Mouse (Mus musculus): ENCODE measurements at regions not wholly inside any gene's neighbourhood (a gene's known extent, or its start where the extent isn't known, plus 50 kb on each side); places are given as distances from the start of the nearest gene placed in this dataset.
"Not testable (repeated sequence)": the region's sequence is repeated elsewhere in the genome, so short reads cannot be mapped to it uniquely, and the experiment has no call there.

DNA sequence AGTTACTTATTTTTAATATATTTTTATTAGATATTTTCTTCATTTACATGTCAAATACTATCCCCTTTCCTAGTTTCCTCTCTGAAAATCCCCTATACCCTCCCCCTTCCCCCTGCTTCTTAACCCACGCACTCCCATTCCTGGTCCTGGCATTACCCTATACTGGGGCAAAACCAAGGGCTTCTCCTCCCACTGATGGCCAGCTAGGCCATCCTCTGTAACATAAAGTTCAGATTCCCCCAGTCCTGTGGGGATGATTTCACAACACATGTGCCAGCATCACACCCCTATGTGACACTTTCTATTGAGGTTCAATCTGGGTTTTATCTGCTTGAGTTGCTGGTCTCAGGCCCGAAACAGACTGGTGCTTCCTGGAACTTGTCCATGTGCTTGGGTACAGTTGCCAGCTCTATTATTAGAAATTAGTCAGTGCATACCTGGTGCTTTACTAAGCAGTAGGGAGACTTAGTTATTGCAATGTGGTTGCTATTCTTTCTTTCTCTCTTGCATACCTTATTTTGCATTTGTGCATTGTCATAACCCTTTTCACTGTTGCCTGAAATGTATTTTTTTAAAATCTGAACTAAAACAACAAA, 295.5 kb downstream of the Grxcr1 start:
- Histone ChIP-seq H3K4me2 (replicated peaks; ENCODE audit: low read depth, low read length) (no peak overlapping the region), H3K27me3 (ENCODE audit: control insufficient read depth, insufficient read depth, low read length) (no peaks in the 10 kb centered on the region), H3K4me3 (ENCODE audit: low read depth, low read length) (no peak overlapping the region), H3K9ac (ENCODE audit: low read depth, low read length) (no peak overlapping the region), H3K4me1 (replicated peaks; ENCODE audit: control insufficient read depth, insufficient read depth, low read length) (no peaks in the 10 kb centered on the region), H3K27ac (ENCODE audit: low read depth, low read length) (no peak overlapping the region), H3K36me3 (ENCODE audit: control insufficient read depth, insufficient read depth, low read length) (no peaks in the 10 kb centered on the region), H3K9me3 (ENCODE audit: control insufficient read depth, low read length) (no peaks in the 10 kb centered on the region)
- 94% methylated on average over 2 of the region's 2 CpGs for WGBS
- DNase-seq (ENCODE audit: low spot score) (no peak), ATAC-seq (ENCODE audit: low FRiP score) (no peak)

DNA sequence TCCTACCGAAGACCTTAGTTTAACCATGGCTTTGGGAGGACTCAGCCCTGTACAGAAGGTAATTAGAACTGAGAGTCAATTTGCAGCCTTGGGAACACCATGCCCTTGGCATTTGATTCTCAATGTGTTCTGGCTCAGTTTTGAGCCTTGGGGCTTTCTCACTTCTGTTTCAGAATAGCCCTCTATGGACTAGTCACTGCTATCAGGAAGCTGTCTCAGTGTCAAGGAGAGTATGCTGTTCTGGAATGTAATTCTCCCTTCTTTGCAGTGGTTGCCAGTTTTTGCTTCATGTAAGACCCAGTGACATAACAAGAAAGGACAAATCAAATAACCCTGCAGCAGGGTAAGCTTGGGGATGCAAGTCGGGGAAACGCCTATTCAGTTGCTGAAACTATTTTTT, 297.7 kb downstream of the Grxcr1 start:
- no peak overlapping the region for H3K4me2 ChIP-seq (replicated peaks; ENCODE audit: low read depth, low read length)
- no peak for DNase-seq (ENCODE audit: low spot score)
- H3K4me1 ChIP-seq (replicated peaks; ENCODE audit: control insufficient read depth, insufficient read depth, low read length) = no peaks in the 10 kb centered on the region
- no peaks in the 10 kb centered on the region for H3K9me3 ChIP-seq (ENCODE audit: control insufficient read depth, low read length)
- no peak overlapping the region for H3K27ac ChIP-seq (ENCODE audit: low read depth, low read length)
- no peak overlapping the region for H3K9ac ChIP-seq (ENCODE audit: low read depth, low read length)
- H3K36me3 ChIP-seq (ENCODE audit: control insufficient read depth, insufficient read depth, low read length) = no peaks in the 10 kb centered on the region
- H3K4me3 ChIP-seq (ENCODE audit: low read depth, low read length) = no peak overlapping the region
- ATAC-seq (ENCODE audit: low FRiP score) = no peak
- 87% methylated on average over 3 of the region's 3 CpGs for WGBS
- no peaks in the 10 kb centered on the region for H3K27me3 ChIP-seq (ENCODE audit: control insufficient read depth, insufficient read depth, low read length)

DNA sequence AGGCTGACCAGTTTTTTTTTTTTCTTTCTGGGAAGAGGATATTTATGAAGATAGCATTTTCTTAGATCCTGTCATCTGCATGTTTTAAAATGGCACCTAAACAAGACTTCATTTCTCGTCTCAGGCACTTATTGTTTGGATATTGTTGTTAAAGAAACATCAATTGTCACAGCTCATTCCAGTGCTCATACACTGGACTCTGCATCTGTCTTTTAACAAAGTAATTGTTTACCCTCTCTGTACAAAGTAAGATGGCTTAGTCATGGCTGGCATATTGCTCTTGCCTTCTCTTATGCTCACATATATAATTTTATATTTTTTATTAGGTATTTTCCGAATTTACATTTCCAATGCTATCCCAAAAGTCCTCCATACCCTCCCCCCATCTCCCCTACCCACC, 298.2 kb downstream of the Grxcr1 start:
- ATAC-seq (ENCODE audit: low FRiP score) (no peak), DNase-seq (ENCODE audit: low spot score) (no peak)
- Histone ChIP-seq H3K4me2 (replicated peaks; ENCODE audit: low read depth, low read length) (no peak overlapping the region), H3K4me3 (ENCODE audit: low read depth, low read length) (no peak overlapping the region), H3K9ac (ENCODE audit: low read depth, low read length) (no peak overlapping the region), H3K27me3 (ENCODE audit: control insufficient read depth, insufficient read depth, low read length) (no peaks in the 10 kb centered on the region), H3K27ac (ENCODE audit: low read depth, low read length) (no peak overlapping the region), H3K4me1 (replicated peaks; ENCODE audit: control insufficient read depth, insufficient read depth, low read length) (no peaks in the 10 kb centered on the region), H3K36me3 (ENCODE audit: control insufficient read depth, insufficient read depth, low read length) (no peaks in the 10 kb centered on the region), H3K9me3 (ENCODE audit: control insufficient read depth, low read length) (no peaks in the 10 kb centered on the region)
- WGBS = 74% methylated on average over 2 of the region's 2 CpGs

DNA sequence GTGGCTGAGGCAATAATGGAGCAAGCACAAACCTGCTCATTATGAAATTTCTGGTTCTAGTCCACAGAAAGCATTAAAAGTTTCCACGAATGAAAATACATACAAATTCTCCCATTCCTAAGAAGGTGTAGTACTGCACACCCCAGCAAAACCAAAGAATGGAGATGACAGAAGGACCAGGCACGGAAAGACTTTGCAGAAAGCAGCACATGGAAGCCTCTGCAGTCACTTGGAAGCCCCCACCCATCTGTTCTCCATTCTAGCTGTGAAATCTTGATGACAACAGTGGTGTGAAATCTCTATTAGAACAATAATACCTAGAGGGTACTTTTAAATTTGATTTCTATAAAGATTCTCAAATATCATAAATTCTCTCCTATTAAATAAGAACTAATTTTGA, 319.3 kb downstream of the Grxcr1 start:
- Histone ChIP-seq H3K9ac (ENCODE audit: low read depth, low read length) (no peak overlapping the region), H3K36me3 (ENCODE audit: control insufficient read depth, insufficient read depth, low read length) (no peaks in the 10 kb centered on the region), H3K9me3 (ENCODE audit: control insufficient read depth, low read length) (no peaks in the 10 kb centered on the region), H3K27me3 (ENCODE audit: control insufficient read depth, insufficient read depth, low read length) (no peaks in the 10 kb centered on the region), H3K4me3 (ENCODE audit: low read depth, low read length) (no peak overlapping the region), H3K4me1 (replicated peaks; ENCODE audit: control insufficient read depth, insufficient read depth, low read length) (no peaks in the 10 kb centered on the region), H3K4me2 (replicated peaks; ENCODE audit: low read depth, low read length) (no peak overlapping the region), H3K27ac (ENCODE audit: low read depth, low read length) (no peak overlapping the region)
- 67% methylated on average over 2 of the region's 2 CpGs for WGBS
- ATAC-seq (ENCODE audit: low FRiP score) (no peak), DNase-seq (ENCODE audit: low spot score) (no peak)

DNA sequence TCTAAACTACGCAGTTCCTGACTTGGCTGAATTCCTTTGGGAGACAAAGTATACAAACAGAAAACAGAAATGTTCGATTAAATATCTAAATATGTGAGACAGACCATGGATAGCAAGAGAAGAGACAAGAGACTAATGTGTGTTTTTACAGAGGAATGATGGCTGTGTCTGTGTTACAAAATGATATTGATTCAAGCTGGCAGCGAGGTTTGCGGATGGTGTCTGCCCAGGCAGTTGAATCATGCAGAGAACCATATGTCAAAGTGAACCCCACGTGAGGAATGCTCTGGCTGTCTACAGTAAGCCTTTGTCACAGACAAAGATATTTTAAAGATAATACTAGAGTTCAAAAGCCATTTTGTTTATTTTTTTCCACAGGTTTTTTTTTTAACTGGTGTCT, 320.2 kb downstream of the Grxcr1 start:
- 59% methylated on average over 5 of the region's 5 CpGs for WGBS
- Histone ChIP-seq H3K36me3 (ENCODE audit: control insufficient read depth, insufficient read depth, low read length) (no peaks in the 10 kb centered on the region), H3K4me2 (replicated peaks; ENCODE audit: low read depth, low read length) (no peak overlapping the region), H3K27ac (ENCODE audit: low read depth, low read length) (no peak overlapping the region), H3K27me3 (ENCODE audit: control insufficient read depth, insufficient read depth, low read length) (no peaks in the 10 kb centered on the region), H3K4me1 (replicated peaks; ENCODE audit: control insufficient read depth, insufficient read depth, low read length) (no peaks in the 10 kb centered on the region), H3K9ac (ENCODE audit: low read depth, low read length) (no peak overlapping the region), H3K4me3 (ENCODE audit: low read depth, low read length) (no peak overlapping the region), H3K9me3 (ENCODE audit: control insufficient read depth, low read length) (no peaks in the 10 kb centered on the region)
- DNase-seq (ENCODE audit: low spot score) = no peak
- ATAC-seq (ENCODE audit: low FRiP score) = no peak

DNA sequence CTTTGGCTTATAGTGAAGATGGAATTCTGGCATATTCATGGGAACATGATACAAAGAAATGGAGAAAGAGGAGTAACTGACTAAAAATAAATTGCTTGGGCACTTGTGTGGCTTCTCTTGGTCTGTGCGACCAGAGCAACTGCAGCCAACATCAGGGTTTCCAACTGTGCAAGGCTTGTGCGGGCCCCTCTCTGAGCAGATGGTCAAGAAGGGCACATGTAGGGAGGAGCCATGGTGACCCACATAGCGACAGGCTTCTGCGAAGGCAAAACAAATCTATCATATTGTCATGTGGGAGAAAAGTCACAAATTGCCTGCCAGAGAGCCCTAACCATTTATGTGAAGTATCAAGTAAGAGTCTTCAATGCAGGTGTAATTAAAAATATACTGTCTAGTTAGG, 321.6 kb downstream of the Grxcr1 start:
- no peaks in the 10 kb centered on the region for H3K27me3 ChIP-seq (ENCODE audit: control insufficient read depth, insufficient read depth, low read length)
- H3K4me3 ChIP-seq (ENCODE audit: low read depth, low read length) = no peak overlapping the region
- no peak overlapping the region for H3K27ac ChIP-seq (ENCODE audit: low read depth, low read length)
- H3K9me3 ChIP-seq (ENCODE audit: control insufficient read depth, low read length) = no peaks in the 10 kb centered on the region
- 57% methylated on average over 4 of the region's 4 CpGs for WGBS
- DNase-seq (ENCODE audit: low spot score) (no peak), ATAC-seq (ENCODE audit: low FRiP score) (peak; percentile 30; the same call in 1 of the 2 replicates)
- no peak overlapping the region for H3K9ac ChIP-seq (ENCODE audit: low read depth, low read length)
- H3K4me1 ChIP-seq (replicated peaks; ENCODE audit: control insufficient read depth, insufficient read depth, low read length) = no peaks in the 10 kb centered on the region
- H3K4me2 ChIP-seq (replicated peaks; ENCODE audit: low read depth, low read length) = no peak overlapping the region
- H3K36me3 ChIP-seq (ENCODE audit: control insufficient read depth, insufficient read depth, low read length) = no peaks in the 10 kb centered on the region

DNA sequence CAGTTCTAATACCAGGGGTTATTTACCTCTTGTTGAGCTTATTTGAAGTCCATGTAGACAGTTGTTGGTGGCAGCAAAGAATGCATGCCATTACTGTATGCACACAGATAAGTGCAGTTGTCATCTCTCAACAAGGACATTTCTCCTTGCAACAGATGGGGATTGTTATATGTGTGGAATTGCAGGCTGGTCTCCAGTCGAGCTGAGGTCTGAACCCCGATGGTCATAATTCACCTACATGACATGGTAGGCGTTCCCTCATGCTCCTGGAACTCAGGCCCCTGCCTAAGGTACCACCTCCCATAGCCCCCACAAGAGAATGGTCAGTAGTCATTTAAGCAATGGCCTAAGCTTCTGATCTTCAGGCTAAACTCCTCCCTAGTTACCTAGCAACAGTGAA, 322.2 kb downstream of the Grxcr1 start:
- not testable (repeated sequence) for H3K27ac ChIP-seq (ENCODE audit: low read depth, low read length); H3K27me3 ChIP-seq (ENCODE audit: control insufficient read depth, insufficient read depth, low read length); H3K9me3 ChIP-seq (ENCODE audit: control insufficient read depth, low read length); H3K36me3 ChIP-seq (ENCODE audit: control insufficient read depth, insufficient read depth, low read length); DNase-seq (ENCODE audit: low spot score); H3K9ac ChIP-seq (ENCODE audit: low read depth, low read length); H3K4me2 ChIP-seq (replicated peaks; ENCODE audit: low read depth, low read length); ATAC-seq (ENCODE audit: low FRiP score); H3K4me1 ChIP-seq (replicated peaks; ENCODE audit: control insufficient read depth, insufficient read depth, low read length); H3K4me3 ChIP-seq (ENCODE audit: low read depth, low read length)
- WGBS = 65% methylated on average over 3 of the region's 3 CpGs

DNA sequence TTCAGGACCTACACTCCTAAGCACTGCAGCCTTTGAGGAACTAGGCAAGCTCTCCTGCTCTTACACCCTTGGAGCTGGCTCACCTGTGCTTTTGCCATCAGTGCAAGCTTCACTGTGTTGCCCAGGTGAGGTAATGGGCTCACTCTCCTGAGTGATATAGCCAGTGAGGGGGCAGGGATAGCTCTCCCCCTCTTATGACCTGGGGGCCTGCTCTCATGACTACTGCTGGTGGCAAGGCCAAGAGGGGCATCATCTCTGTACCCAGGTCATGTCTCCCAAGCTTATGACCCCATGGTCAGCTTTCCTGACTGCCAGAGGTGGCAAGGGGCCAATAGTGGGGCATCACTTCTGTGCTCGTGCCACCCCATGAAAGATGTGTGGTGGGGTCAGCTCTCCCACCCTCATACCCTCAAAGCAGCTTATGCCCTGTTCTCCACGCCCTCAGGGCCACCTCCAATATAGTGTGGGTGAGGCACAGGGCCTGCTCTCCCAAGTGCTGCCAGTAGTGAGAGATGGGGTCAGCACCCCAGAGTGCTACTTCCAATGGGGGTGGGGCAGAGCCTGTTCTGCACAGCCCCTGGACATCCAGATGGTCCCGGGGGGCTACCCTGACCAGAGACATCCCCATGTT, 330.1 kb downstream of the Grxcr1 start:
- H3K9me3 ChIP-seq (ENCODE audit: control insufficient read depth, low read length) = no peaks in the 10 kb centered on the region
- no peak overlapping the region for H3K4me2 ChIP-seq (replicated peaks; ENCODE audit: low read depth, low read length)
- no peak overlapping the region for H3K4me3 ChIP-seq (ENCODE audit: low read depth, low read length)
- 81% methylated on average over 3 of the region's 3 CpGs for whole genome bisulfite sequencing
- ATAC-seq (ENCODE audit: low FRiP score) (peak; percentile 22; the same call in 1 of the 2 replicates), DNase-seq (ENCODE audit: low spot score) (no peak)
- no peaks in the 10 kb centered on the region for H3K4me1 ChIP-seq (replicated peaks; ENCODE audit: control insufficient read depth, insufficient read depth, low read length)
- H3K27ac ChIP-seq (ENCODE audit: low read depth, low read length) = no peak overlapping the region
- H3K36me3 ChIP-seq (ENCODE audit: control insufficient read depth, insufficient read depth, low read length) = no peaks in the 10 kb centered on the region
- H3K9ac ChIP-seq (ENCODE audit: low read depth, low read length) = no peak overlapping the region
- H3K27me3 ChIP-seq (ENCODE audit: control insufficient read depth, insufficient read depth, low read length) = no peaks in the 10 kb centered on the region

DNA sequence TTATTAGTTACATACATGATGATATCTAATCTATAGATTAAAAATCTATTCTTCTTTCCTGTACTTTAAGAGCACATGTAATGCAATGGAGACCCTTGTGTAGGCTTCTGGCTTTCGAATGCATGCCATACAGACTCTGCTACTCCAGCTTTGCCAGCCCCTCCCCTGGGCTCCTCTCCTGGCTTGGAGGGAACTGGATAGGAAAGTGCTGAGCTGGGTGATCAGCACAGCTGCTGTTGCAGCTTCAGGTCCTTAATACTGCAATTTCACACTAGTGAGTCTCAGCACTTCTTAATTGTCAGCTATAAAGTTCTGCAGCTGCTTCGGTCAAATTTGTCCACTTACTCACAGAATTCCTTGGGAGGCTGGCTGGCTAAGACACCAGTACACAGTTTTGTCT, 341.4 kb downstream of the Grxcr1 start:
- H3K4me1 ChIP-seq (replicated peaks; ENCODE audit: control insufficient read depth, insufficient read depth, low read length) = no peaks in the 10 kb centered on the region
- H3K9me3 ChIP-seq (ENCODE audit: control insufficient read depth, low read length) = no peaks in the 10 kb centered on the region
- DNase-seq (ENCODE audit: low spot score) (no peak), ATAC-seq (ENCODE audit: low FRiP score) (no peak)
- no peak overlapping the region for H3K4me3 ChIP-seq (ENCODE audit: low read depth, low read length)
- H3K27ac ChIP-seq (ENCODE audit: low read depth, low read length) = no peak overlapping the region
- H3K9ac ChIP-seq (ENCODE audit: low read depth, low read length) = no peak overlapping the region
- H3K36me3 ChIP-seq (ENCODE audit: control insufficient read depth, insufficient read depth, low read length) = no peaks in the 10 kb centered on the region
- 90% methylated on average over 2 of the region's 2 CpGs for WGBS
- H3K4me2 ChIP-seq (replicated peaks; ENCODE audit: low read depth, low read length) = no peak overlapping the region
- H3K27me3 ChIP-seq (ENCODE audit: control insufficient read depth, insufficient read depth, low read length) = no peaks in the 10 kb centered on the region

Measured in hindbrain, embryonic 11.5 days (tissue).